Mouse (Mus musculus) heart, embryonic 16.5 days (tissue): ENCODE results near the gene Gm20388. TPM values are rescaled to one million over a fixed set of nuclear protein-coding genes. Genes with fewer than 3 reads are reported as not detected.
A peak's percentile ranks its signal among the peaks of the same experiment; 100 is the strongest.

Source experiments
- ATAC-seq: fragments of 200-750 bp; cut with Nextera tagmentation; replicated peaks from 2 replicates; pipeline ENCODE4 v1.8.0; 2017; ENCODE audit warnings: moderate number of reproducible peaks; ENCODE audit not compliant: insufficient read depth, low FRiP score; ENCODE audit errors: extremely low read depth
- H3K27ac ChIP-seq: fragments of 300-500 bp; sonication (generic); 2 replicates; pipeline ENCODE4 v1.5.1; 2014; ENCODE audit warnings: mild to moderate bottlenecking, low read length, control low read depth, moderate library complexity
- H3K27me3 ChIP-seq: fragments of 300-500 bp; sonication (generic); 2 replicates; pipeline ENCODE4 v1.6.1; 2014; ENCODE audit warnings: low read length, mixed read lengths; ENCODE audit not compliant: control insufficient read depth, insufficient read depth
- H3K36me3 ChIP-seq: fragments of 300-500 bp; sonication (generic); 2 replicates; pipeline ENCODE4 v1.6.1; 2014; ENCODE audit not compliant: control insufficient read depth, insufficient read depth
- H3K4me1 ChIP-seq: fragments of 300-500 bp; sonication (generic); 2 replicates; pipeline ENCODE4 v1.6.1; 2014; ENCODE audit warnings: low read length, mixed read lengths; ENCODE audit not compliant: control insufficient read depth, insufficient read depth
- H3K4me2 ChIP-seq: fragments of 300-500 bp; sonication (generic); 2 replicates; pipeline ENCODE4 v1.6.1; 2014; ENCODE audit warnings: low read depth, mild to moderate bottlenecking, control low read depth, low read length
- H3K4me3 ChIP-seq: fragments of 300-500 bp; sonication (generic); 2 replicates; pipeline ENCODE4 v1.5.1; 2014; ENCODE audit warnings: mild to moderate bottlenecking, control low read depth, low read length
- H3K9ac ChIP-seq: fragments of 300-500 bp; sonication (generic); 2 replicates; pipeline ENCODE4 v1.6.1; 2014; ENCODE audit warnings: low read length, control low read depth
- H3K9me3 ChIP-seq: fragments of 300-500 bp; sonication (generic); replicated peaks from 2 replicates; pipeline ENCODE4 v1.6.1; 2016; ENCODE audit warnings: low read length; ENCODE audit not compliant: control insufficient read depth
- WGBS: fragments of 180-500 bp; shearing (Covaris S2); extraction: QIAGEN DNeasy Blood & Tissue Kit; methylation state at CpG from one replicate; pipeline ENCODE4 v1.1.7; 2014; 5-methylcytosine and 5-hydroxymethylcytosine counted together
- polyA plus RNA-seq: library from polyadenylated mRNA; unstranded; fragments of >200 nt; fragmentation: Nextera tagmentation; extraction: Ambion mirVana; gene quantifications from 2 replicates; pipeline ENCODE4 v1.2.1, GENCODE M21; 2015

Gm20388 gene
- polyA plus RNA-seq, 1 experiment from 2014 or later = 4.5 TPM

DNA sequence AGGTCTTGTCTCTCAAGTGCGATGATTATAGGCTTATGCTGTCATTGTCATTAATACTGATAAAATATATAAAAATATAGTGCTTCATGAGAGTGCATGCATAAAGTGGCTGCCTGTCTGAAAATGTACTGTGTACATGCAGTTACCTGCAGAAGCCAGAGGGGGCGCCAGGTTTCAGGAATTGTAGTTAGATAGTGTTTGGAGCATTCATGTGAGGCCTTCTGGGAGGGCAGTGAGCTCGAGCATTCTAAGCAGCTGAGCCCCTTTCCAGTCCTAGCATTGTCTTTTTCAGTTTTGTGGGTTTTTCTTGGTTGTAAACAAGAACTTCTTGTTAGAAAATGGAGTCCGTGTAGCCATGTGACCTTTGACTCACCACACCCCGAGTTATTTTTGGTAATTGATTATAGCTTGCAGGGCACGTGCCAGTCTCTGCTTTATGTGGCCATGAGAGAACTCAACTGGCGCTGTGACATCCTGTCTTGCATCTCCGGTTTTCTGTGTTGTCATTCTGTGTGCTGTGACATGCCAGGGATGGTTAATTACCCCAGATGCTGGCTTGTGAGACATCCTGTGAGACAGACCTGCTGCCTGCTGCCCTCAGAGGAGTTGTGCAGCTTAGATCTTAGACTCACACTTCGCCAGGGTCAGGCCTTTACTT, 3474.4 kb downstream of the Gm20388 start:
- Histone ChIP-seq H3K4me3 (no peak overlapping the region), H3K4me1 (no peaks in the 10 kb centered on the region), H3K36me3 (peaks cover 58% of the 10 kb centered on the region), H3K4me2 (no peak overlapping the region), H3K9me3 (no peaks in the 10 kb centered on the region), H3K27ac (no peak overlapping the region), H3K9ac (no peak overlapping the region), H3K27me3 (no peaks in the 10 kb centered on the region)
- ATAC-seq = no peak
- 60% methylated on average over 9 of the region's 9 CpGs for WGBS

DNA sequence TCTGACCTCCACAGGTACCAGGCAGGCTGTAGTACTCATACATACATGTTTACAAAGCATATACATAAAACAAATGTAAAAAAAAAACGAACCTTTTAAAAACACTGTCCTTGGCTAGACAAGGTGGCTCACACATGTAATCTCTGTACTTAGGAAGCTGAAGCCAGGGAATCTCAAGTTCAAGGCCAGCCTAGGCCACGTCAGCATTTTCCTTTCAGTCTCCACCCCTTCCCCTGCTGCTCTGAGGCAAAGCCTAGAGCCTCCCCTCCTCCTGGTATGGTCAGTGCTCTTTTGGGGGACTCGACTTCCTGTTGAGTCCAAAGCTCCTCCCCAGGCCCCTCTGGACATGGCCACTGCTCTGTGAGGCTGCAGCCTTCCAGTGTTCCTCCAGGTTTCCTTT, 3476.4 kb downstream of the Gm20388 start:
- H3K4me3 ChIP-seq = no peak overlapping the region
- WGBS = 79% methylated on average over 3 of the region's 3 CpGs
- H3K4me1 ChIP-seq = no peaks in the 10 kb centered on the region
- no peak overlapping the region for H3K4me2 ChIP-seq
- H3K9me3 ChIP-seq = no peaks in the 10 kb centered on the region
- ATAC-seq = no peak
- no peak overlapping the region for H3K27ac ChIP-seq
- H3K9ac ChIP-seq = no peak overlapping the region
- H3K27me3 ChIP-seq = no peaks in the 10 kb centered on the region
- peaks cover 68% of the 10 kb centered on the region for H3K36me3 ChIP-seq

DNA sequence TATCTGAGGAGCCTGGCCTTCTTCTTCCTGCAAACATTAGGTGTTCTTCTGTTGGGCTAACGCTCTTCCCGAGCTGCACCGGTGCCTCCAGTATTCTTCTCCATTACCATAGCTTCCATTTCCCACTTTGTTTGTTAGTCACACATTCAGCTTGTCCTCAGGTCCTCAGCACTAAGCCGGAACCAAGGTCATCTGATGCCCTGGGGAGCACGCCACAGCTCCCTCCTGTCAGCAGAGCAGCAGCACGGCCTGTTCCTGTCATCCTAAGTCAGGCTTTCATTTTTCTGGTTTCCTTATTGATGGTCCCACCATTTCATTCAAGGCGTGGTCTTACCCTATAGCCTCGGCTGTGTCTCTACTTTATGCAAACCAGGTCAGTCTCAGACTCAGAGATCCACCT, 3477.2 kb downstream of the Gm20388 start:
- H3K4me1 ChIP-seq = no peaks in the 10 kb centered on the region
- WGBS = 78% methylated on average over 8 of the region's 8 CpGs
- peaks cover 69% of the 10 kb centered on the region for H3K36me3 ChIP-seq
- no peak overlapping the region for H3K4me3 ChIP-seq
- no peak overlapping the region for H3K9ac ChIP-seq
- no peak overlapping the region for H3K27ac ChIP-seq
- no peaks in the 10 kb centered on the region for H3K27me3 ChIP-seq
- ATAC-seq = no peak
- H3K9me3 ChIP-seq = no peaks in the 10 kb centered on the region
- no peak overlapping the region for H3K4me2 ChIP-seq

DNA sequence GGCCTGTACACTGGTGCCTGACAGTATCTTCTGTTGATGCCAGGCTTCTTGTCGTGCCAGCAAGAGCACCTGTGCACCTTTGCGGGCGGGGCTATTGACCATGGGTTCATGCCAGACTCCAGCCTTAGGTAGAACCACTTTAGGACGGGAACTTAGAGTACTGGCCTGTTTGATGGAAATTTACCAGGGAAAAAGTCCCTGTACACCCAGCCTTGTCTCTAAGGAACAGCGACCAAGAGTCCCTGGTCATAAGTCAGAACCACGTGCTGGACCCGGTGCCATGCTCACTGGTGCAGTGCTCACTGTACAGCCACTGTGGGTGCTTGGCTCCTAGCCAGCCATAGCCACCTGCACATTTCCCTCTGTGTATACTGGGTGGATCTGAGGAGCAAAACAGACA, 3478.4 kb downstream of the Gm20388 start:
- Histone ChIP-seq H3K4me2 (no peak overlapping the region), H3K27ac (no peak overlapping the region), H3K4me3 (no peak overlapping the region), H3K27me3 (no peaks in the 10 kb centered on the region), H3K9me3 (no peaks in the 10 kb centered on the region), H3K36me3 (peaks cover 66% of the 10 kb centered on the region), H3K9ac (no peak overlapping the region), H3K4me1 (no peaks in the 10 kb centered on the region)
- 93% methylated on average over 7 of the region's 7 CpGs for WGBS
- ATAC-seq = no peak

DNA sequence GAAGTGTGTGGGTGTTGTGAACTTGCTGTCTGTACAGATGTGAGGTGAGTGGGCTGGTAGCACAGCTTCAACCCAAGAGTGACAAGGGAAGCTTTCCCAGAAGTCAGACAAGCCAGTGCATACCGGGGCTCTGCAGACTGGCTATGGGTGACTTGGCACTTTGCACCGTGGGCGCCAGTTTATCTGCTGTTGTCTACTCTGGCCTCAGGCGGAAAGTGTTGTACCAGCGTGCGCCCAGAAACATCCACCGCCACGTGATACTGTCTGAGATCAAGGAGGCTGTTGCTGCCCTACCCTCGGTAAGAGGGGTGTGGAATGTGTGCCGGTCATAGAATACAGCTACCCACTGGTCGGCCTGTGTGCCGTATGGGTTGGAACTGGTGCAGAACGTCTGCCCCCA, 3487.7 kb downstream of the Gm20388 start:
- no peak overlapping the region for H3K9ac ChIP-seq
- no peak overlapping the region for H3K27ac ChIP-seq
- H3K9me3 ChIP-seq = no peaks in the 10 kb centered on the region
- no peaks in the 10 kb centered on the region for H3K27me3 ChIP-seq
- H3K4me2 ChIP-seq = no peak overlapping the region
- H3K4me1 ChIP-seq = no peaks in the 10 kb centered on the region; the same call in 1 of the 2 replicates
- peaks cover 58% of the 10 kb centered on the region for H3K36me3 ChIP-seq
- no peak for ATAC-seq
- 82% methylated on average over 13 of the region's 13 CpGs for WGBS
- no peak overlapping the region for H3K4me3 ChIP-seq

DNA sequence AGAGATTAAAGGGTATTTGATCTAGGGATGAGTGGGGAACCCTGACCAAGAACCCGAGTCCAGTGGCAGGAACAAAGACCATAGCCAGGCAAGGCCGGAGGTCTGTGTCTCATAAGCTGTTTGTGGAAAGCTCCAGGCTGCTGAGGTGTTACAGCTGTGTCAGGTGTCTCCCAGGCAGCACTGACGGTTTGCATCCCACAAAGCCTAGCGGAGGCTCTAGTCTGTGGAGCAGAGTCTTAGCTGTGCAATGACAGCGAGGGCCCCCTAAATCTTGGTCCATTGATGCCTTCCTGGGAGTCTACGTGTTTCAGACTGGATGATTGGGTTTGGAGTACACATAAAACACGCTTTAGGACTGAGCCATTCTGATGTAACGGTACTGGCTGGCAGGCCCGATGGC, 3491.3 kb downstream of the Gm20388 start:
- Histone ChIP-seq H3K27me3 (no peaks in the 10 kb centered on the region), H3K9ac (no peak overlapping the region), H3K4me1 (no peaks in the 10 kb centered on the region; the same call in 1 of the 2 replicates), H3K4me3 (no peak overlapping the region), H3K9me3 (no peaks in the 10 kb centered on the region), H3K27ac (peak overlapping the region; percentile 58), H3K36me3 (peaks cover 35% of the 10 kb centered on the region), H3K4me2 (no peak overlapping the region)
- no peak for ATAC-seq
- 87% methylated on average over 9 of the region's 9 CpGs for WGBS

DNA sequence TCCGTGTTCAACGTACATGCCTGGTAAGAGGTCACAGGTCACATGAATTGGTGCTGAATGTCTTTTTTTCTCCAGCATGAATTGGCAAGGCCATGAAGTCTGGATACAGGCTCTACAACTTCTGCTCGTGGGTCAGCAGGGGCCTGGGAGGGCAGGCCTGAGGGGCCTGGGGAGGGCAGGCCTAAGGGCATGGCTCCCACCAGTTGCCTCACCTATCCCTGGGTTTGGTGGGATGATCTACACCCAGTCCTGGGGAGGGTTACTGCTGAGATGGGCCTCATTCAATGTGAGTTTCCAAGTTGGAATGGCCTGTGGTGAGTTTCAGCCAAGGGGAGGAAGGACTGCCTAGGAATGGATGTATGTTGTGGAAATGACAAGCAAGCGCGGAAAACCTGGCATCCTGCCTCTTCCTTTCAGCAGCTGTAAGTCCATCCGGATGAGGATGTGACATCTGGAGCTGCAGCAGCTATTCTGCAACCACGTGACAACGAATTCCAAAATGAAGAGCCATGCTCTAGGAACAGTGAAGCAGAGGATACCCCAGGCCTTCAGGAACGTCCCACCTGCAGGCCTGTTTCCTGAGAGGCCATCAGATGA, 3492.2 kb downstream of the Gm20388 start:
- H3K9ac ChIP-seq = no peak overlapping the region
- H3K27ac ChIP-seq = peak overlapping the region; percentile 58
- H3K4me1 ChIP-seq = no peaks in the 10 kb centered on the region; the same call in 1 of the 2 replicates
- no peak overlapping the region for H3K4me2 ChIP-seq
- H3K27me3 ChIP-seq = no peaks in the 10 kb centered on the region
- no peak overlapping the region for H3K4me3 ChIP-seq
- no peak for ATAC-seq
- 77% methylated on average over 9 of the region's 9 CpGs for WGBS
- no peaks in the 10 kb centered on the region for H3K9me3 ChIP-seq
- peaks cover 30% of the 10 kb centered on the region for H3K36me3 ChIP-seq

DNA sequence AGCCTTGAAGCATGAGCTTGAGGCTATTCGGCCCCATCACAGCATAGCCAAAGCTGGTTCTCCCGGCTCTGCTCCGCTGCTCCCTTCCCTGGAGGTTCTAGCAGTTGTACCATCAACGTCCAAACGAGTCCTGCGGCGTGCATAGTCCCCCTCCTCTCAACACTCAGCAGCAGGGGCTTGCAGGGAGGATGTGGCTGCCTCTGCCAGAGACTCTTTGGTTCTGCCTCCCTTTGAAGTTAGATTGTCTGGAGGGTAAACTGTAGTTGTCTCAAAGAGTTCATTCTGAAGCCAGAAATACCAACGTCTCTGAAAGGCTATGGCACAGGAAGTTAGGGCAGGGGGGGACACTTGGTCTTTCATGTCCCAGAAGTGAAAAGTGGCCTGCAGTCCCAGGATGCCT, 3493.9 kb downstream of the Gm20388 start:
- H3K9me3 ChIP-seq = no peaks in the 10 kb centered on the region
- peaks cover 7% of the 10 kb centered on the region for H3K4me1 ChIP-seq
- no peak overlapping the region for H3K4me2 ChIP-seq
- ATAC-seq = no peak; the same call in 1 of the 2 replicates
- H3K4me3 ChIP-seq = no peak overlapping the region
- peaks cover 18% of the 10 kb centered on the region for H3K36me3 ChIP-seq
- peak overlapping the region; percentile 28; the same call in 1 of the 2 replicates for H3K9ac ChIP-seq
- 54% methylated on average over 8 of the region's 8 CpGs for WGBS
- H3K27ac ChIP-seq = peak overlapping the region; percentile 63; the same call in 1 of the 2 replicates
- H3K27me3 ChIP-seq = peaks cover under 1% of the 10 kb centered on the region; the same call in 1 of the 2 replicates

DNA sequence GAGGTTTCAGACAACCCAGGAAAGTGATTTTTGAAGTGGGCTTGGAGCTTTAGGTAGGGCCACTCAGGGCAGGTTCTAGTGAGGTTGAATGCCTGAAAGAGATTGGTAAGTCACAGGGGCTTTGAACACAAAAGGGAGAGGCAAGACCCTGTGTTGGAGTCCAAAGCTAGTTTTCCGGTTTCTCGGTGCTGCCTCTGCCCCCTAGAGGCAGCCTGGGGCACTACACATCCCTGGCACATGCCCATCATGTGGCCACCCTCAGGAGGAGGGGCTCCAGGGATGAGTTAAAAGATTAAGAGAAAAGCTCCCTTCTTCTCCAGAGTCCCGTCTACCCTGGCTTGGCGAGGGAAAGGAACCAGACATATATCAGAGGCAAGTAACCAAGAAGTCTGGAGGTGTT, 3496.1 kb downstream of the Gm20388 start, which contains the start of gene Mc1r:
Gene Mc1r, plus strand, starts transcription at position 322 of the 400 bp plus-strand sequence.
- ATAC-seq = no peak
- H3K4me3 ChIP-seq = no peak within 1 kb of the TSS
- H3K9me3 ChIP-seq = no peaks in the 10 kb centered on the region
- peaks cover 22% of the 10 kb centered on the region for H3K4me1 ChIP-seq
- no peak within 1 kb of the TSS for H3K9ac ChIP-seq
- H3K27ac ChIP-seq = no peak within 1 kb of the TSS
- peaks cover 15% of the 10 kb centered on the region for H3K27me3 ChIP-seq
- H3K36me3 ChIP-seq = peaks cover 10% of the 10 kb centered on the region
- H3K4me2 ChIP-seq = peak within 1 kb of the TSS; percentile 19; the same call in 1 of the 2 replicates
- 13% methylated on average over 4 of the region's 4 CpGs for WGBS
